Mouse (Mus musculus): ENCODE measurements at regions not wholly inside any gene's neighbourhood (a gene's known extent, or its start where the extent isn't known, plus 50 kb on each side); places are given as distances from the start of the nearest gene placed in this dataset.
"Not testable (repeated sequence)": the region's sequence is repeated elsewhere in the genome, so short reads cannot be mapped to it uniquely, and the experiment has no call there.

DNA sequence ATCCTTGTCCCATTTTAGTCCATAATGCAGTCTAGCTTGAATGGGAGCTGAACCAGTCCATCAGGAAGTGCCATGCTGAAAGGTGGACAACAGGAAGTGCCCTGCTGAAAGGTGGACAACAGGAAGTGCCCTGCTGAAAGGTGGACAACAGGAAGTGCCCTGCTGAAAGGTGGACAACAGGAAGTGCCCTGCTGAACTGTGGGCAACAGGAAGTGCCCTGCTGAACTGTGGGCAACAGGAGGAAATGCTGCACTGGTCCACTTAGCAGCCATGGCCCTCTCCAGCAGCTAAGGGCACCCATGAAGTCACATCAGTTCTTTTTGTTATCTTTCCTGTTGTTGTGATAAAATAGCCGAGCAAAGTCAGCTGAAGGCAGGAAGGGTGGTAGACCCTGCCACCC lies 112.1 kb upstream of the Rybp start:
- TF ChIP-seq CTCF (IDR thresholded peaks at IDR 0.05; ENCODE audit: low read depth); EP300 (optimal IDR thresholded peaks at IDR 0.05): not testable (repeated sequence)
